In the genomic region with DNA sequence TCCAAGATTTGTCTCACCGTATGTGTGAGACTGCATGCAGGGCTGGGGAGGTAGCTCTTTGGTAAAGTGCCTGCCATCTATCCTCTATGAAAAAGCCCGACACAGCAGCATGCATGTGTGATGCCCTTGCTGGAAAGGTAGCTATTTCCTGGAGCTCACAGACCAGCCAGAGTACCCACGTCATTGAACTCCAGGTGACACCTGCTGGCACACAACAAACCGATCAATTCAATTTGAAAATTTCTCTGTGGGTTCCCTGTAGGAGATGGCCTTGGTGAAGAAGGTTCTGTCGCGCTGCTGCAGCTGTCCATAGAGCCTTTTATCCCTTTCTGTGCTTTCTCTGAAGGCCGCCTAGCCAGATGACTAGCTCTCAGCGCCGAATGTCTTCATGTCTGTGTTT, we compare ENCODE assay signal across 21 mouse cellular contexts.
DNase-seq lines count a peak whose midpoint lies in the region; ATAC-seq lines count a peak whose summit lies in the region.
"Had no signal": no experiment of that assay in that cellular context is flagged by ENCODE, and none has a peak within 500 bp of the region (broad histone marks: within the 10 kb centered on the region; RNA-seq: fewer than 3 reads in every experiment).

No protein-coding gene starts in this region.

- peaks cover 50% of the 10 kb centered on the region for H3K4me1 ChIP-seq in kidney, embryonic 15.5 days
- no peaks in the 10 kb centered on the region for H3K4me1 ChIP-seq in hindbrain, embryonic 11.5 days (replicated peaks; ENCODE audit: control insufficient read depth, insufficient read depth, low read length)

- H3K4me3 ChIP-seq in kidney, embryonic 15.5 days (replicated peaks) = no peak overlapping the region
- no peak overlapping the region for H3K4me3 ChIP-seq in hindbrain, embryonic 11.5 days (ENCODE audit: low read depth, low read length)
- H3K4me3 ChIP-seq: forebrain, embryonic 10.5 days; heart, embryonic 15.5 days; left cerebral cortex, adult 2 months had no signal

- H3K4me2 ChIP-seq in kidney, embryonic 15.5 days = no peak overlapping the region
- H3K4me2 ChIP-seq in hindbrain, embryonic 11.5 days (replicated peaks; ENCODE audit: low read depth, low read length) = no peak overlapping the region
- H3K4me2 ChIP-seq: heart, embryonic 15.5 days had no signal

- no peaks in the 10 kb centered on the region for H3K9me3 ChIP-seq in kidney, embryonic 15.5 days (replicated peaks)
- no peaks in the 10 kb centered on the region for H3K9me3 ChIP-seq in hindbrain, embryonic 11.5 days (ENCODE audit: control insufficient read depth, low read length)
- H3K9me3 ChIP-seq: forebrain, embryonic 10.5 days; heart, embryonic 15.5 days had no signal

- peak; percentile 42 for DNase-seq in adrenal gland, adult 2 months
- no peak for DNase-seq in adrenal gland, postnatal 10 days
- DNase-seq in kidney, adult 9 months = peak; percentile 25
- peak; percentile 39 for DNase-seq in CD4-positive helper T cell, adult 2 months (ENCODE audit: low read depth, low spot score)
- peak; percentile 52 for DNase-seq in induced T-regulatory cell, adult 2 months (ENCODE audit: low read depth)
- DNase-seq in hindbrain, embryonic 11.5 days (ENCODE audit: low spot score) = no peak
- no peak for DNase-seq in gastrocnemius, postnatal 4 days (ENCODE audit: low spot score in 2 of 2)
- DNase-seq: cerebellum, adult 2 months; heart, postnatal 4 days; layer of hippocampus, adult 9-11 months; left cerebral cortex, postnatal 4 days; liver; lung, adult 18-20 months; retina, postnatal 1 day; thymus, postnatal 36 days had no signal

- H3K27ac ChIP-seq in kidney, embryonic 15.5 days = no peak overlapping the region
- no peak overlapping the region for H3K27ac ChIP-seq in hindbrain, embryonic 11.5 days (ENCODE audit: low read depth, low read length)
- H3K27ac ChIP-seq: forebrain, embryonic 10.5 days; heart, embryonic 15.5 days; hindbrain, postnatal 0 days; left cerebral cortex, adult 2 months had no signal

- no peaks in the 10 kb centered on the region for H3K27me3 ChIP-seq in kidney, embryonic 15.5 days
- H3K27me3 ChIP-seq in hindbrain, embryonic 11.5 days (ENCODE audit: control insufficient read depth, insufficient read depth, low read length) = no peaks in the 10 kb centered on the region
- H3K27me3 ChIP-seq: heart, embryonic 15.5 days had no signal

- no peak for ATAC-seq in kidney, embryonic 15.5 days (replicated peaks; ENCODE audit: low FRiP score)
- no peak for ATAC-seq in hindbrain, embryonic 11.5 days (ENCODE audit: low FRiP score)
- ATAC-seq: hindbrain, postnatal 0 days; midbrain, embryonic 16.5 days had no signal

- H3K9ac ChIP-seq in kidney, embryonic 15.5 days = no peak overlapping the region
- H3K9ac ChIP-seq in hindbrain, embryonic 11.5 days (ENCODE audit: low read depth, low read length) = no peak overlapping the region
- H3K9ac ChIP-seq: heart, embryonic 15.5 days had no signal

- WGBS in kidney, embryonic 15.5 days = 79% methylated on average over 9 of the region's 9 CpGs
- 83% methylated on average over 9 of the region's 9 CpGs for WGBS in hindbrain, embryonic 11.5 days

- no peaks in the 10 kb centered on the region for H3K36me3 ChIP-seq in kidney, embryonic 15.5 days
- no peaks in the 10 kb centered on the region for H3K36me3 ChIP-seq in hindbrain, embryonic 11.5 days (ENCODE audit: control insufficient read depth, insufficient read depth, low read length)
- H3K36me3 ChIP-seq: heart, embryonic 15.5 days had no signal

Comparison
In these comparisons a context has a peak if more than half of its experiments do, and no peak if none do; other contexts are left out.
1. DNase-seq: peak in adrenal gland, adult 2 months (single experiment), kidney, adult 9 months (single experiment), CD4-positive helper T cell, adult 2 months (single experiment) and induced T-regulatory cell, adult 2 months (single experiment); none in adrenal gland, postnatal 10 days (single experiment), hindbrain, embryonic 11.5 days (single experiment) and gastrocnemius, postnatal 4 days (0 of 2).